Mouse (Mus musculus) thymus, adult 2 months (tissue): ENCODE data around the gene Zdhhc14.

Experiments
- CTCF ChIP-seq: fragments of 200-500 bp; IDR thresholded peaks from 2 replicates; pipeline ENCODE4 v1.5.1; 2012; ENCODE audit warnings: mild to moderate bottlenecking, control low read depth, low read length, moderate library complexity, borderline replicate concordance; ENCODE audit not compliant: control insufficient read depth, poor library complexity, insufficient read depth; ENCODE audit errors: extremely low read depth
- POLR2A ChIP-seq: fragments of 200-500 bp; IDR thresholded peaks from 2 replicates; pipeline ENCODE4 v1.6.1; 2012; ENCODE audit warnings: mild to moderate bottlenecking, low read length, control low read depth, moderate library complexity; ENCODE audit not compliant: control insufficient read depth, poor library complexity, insufficient read depth; ENCODE audit errors: extremely low read depth

DNA sequence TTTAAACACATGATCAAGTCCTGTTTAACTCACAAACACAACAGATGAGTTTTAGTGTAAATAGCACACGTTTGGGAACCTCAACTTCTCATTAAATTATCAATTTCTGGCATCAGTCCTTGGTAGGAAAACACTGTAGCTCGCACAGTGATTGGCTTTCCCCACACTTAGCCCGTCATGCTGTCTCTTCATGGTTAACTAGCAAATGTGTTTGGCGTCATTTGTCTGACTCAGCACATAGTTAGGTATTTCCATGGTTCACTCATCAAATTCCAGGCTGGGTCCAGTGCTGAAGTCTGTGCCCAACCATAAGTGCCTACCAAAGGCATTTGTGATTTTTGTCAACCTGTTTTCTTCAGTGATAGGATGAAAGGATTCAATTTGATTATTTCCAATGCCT is 119.9 kb downstream of the Zdhhc14 start:
- TF ChIP-seq CTCF (no peak), POLR2A (no peak)
